Mouse (Mus musculus): ENCODE measurements around the gene Gnai3.

The Gnai3 gene

DNA sequence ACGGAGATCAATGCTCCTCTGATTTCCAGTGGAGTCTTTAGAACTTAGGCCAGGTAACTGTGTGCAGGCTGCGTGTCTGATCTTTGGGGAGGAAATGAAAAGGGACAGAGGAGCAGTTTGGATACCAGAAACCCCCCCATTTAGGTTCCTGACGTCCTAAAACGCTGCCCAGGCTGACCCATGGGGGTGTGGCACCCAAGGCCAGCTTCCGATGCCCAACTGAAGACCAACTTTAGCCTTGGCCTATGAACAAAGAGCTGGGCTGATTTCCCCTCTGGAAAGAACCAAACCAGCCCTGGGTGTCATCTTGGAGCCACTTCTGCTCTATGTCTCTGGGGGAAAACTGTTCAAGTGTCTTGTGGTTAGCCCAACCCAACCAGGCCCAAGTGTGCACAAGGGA lies 18.1 kb upstream of the Gnai3 start:
- no peak for DNase-seq (ENCODE audit: low spot score)

DNA sequence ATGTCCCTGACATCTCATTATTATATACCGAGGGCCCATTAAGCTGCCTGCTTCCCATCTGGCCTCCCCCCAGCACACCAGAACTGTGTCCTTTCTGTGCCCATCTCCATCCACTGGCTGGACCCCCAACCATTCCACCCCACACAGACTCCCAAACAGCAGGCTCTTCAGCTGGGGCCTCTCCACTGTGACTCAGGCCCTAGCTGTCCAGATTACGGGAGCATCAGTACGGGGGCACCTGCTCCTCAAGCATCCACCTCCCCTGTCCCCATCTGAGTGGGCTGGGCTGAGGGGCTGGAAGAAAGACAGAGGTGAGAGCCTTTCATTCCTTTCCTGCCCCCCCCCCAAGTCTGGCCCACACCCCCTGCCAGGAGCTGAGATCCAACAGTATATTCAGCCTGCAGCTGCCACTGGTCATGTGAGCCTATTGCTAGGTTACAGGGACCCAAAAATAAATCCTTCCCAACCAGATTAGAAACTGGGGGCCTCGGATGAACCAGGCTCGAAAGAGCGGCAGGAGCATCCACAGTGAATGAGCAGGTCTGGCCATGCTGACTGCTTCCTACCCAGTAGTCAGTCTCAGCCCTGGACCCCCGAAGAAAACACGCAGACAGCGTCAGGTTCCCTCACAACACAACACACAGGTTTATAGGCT lies 12.6 kb upstream of the Gnai3 start:
- no peak for DNase-seq (ENCODE audit: low spot score)

DNA sequence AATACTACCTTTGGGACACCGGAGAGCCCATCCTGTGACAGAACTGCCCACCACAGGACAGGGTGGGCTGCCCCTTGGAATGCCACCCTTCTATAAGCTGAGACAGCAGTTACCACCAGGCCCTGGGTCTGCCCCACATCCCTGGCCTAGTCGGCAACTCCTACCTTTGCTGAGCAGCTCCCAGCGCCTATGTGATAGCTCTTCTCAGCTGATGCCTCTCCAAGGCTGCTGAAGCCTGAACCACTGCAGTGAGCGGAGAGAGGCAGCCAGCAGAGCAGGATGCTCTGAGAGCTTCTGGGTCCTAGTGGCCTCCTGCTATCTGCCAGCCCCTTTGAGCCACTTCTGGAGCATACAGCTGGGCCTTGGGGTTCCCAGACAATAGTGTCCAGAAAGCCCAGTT lies 8.7 kb upstream of the Gnai3 start, which contains the start of gene Gpr61:
Gpr61 (minus strand) TSS at position 227 of the 400 bp plus-strand sequence.
- DNase-seq (ENCODE audit: low spot score): no peak

DNA sequence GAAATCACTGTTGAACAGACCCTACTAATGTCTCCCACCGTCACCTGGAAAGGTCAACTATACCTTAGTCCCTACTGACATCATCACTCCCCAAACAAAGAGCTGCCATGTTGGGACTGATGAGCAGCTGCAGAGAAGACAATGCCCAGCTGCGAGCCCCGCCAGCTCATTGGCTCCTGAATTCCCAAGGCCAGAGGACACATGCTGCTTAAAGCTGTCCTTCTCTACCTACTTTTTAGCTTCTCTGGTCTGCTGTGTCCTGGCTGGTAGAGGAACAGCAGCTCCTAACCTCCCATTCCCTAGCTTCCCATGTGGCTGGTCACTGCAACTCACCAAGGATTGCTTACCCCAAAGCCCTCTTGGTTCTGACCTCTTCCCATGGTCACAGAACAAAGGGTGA lies 6.3 kb upstream of the Gnai3 start:
- DNase-seq (ENCODE audit: low spot score): no peak

DNA sequence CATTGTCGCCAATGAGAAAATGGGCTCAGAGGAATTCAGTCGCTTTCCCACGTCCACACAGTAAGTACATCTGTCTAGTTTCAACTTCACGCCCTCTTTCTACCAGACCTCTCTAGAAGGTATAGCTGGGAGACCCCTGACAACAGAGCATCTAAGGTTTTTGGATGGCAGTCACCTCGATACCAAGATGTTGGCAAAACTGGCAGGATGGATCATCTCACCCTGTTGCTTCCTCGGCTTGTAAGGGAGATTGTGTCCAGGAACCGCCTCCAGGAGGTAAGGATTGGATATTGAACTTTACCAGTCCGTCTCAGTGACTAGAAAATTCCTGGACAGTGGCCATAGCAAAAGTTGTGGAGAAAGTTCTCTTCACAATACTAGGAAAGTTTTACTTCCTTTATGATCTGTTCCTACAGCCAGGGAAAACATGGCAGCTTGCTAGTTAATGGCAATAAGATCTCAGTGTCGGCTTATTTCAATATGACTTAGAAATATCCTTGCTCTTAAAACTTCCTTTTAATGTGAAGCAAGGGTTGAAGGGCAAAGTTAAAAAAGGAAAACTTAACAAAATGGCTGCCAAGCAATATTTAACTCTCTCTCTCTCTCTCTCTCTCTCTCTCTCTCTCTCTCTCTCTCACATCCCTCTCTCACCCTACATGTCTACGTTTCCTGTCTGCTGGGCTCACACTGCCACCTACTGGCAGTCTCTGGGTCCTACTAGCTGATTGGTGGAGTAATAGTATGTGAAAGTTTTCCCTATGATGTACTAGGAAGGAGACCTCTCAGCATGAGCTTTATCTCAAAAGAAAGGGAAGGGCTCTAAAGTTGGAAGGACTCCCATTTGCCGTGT lies 1.7 kb upstream of the Gnai3 start:
- peak; percentile 93 for DNase-seq (ENCODE audit: low spot score)

DNA sequence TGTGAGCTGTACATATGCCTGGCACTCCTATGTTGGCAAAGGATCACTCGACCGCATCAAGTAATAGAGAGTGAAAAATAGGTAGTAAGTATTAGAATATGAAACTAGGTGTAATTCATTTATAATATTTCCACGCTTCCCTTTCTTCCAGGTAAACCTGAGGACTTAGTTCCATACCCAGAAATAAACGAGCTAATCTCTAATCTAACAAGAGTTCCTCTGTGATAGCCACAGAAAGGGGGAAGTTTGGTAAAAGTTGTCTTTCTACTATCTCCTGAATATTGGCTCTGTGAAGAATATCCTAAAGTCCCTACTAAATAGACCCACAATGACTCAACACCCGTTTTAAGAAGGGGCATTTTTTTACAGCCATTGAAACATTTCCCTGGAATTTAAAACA lies 725 bp upstream of the Gnai3 start:
- no peak for DNase-seq (ENCODE audit: low spot score)

DNA sequence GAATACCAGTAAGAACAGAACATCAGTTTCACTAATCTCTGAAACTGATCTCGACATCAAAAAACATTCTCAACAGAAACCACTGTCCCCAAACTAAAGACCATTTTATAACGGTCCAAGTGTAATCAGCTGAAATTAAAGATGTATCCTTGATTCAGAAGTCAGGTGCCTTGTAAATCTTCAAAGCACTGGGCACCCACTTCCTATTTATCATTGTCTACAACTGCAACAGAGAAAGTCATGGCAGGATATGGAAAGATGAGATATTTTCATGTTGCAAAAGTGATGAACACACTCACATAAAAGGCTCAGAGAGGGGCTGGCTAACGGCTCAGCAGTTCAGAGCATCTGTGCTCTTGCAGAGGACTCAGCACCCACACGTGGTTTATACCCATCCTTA lies 5.2 kb downstream of the Gnai3 start:
- no peak for DNase-seq (ENCODE audit: low spot score)

DNA sequence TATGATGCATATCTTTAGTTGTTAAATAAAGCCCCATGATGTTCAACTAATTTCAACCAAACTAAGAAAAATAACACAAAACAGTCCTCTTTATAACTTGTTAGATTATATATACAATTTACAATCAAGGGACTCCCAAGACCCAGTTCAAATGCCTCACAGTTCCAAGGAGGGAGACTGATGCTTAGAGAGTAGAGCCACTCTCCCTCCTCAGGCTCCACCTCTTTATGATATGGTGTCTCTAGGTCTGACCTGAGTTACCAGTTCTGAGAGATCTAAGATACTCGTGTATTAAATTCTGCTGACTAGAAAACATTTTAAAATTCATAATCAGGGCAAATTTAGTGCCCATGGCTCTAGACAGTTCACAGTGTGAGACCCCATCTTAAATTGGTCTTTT lies 6.8 kb downstream of the Gnai3 start:
- DNase-seq (ENCODE audit: low spot score): no peak

DNA sequence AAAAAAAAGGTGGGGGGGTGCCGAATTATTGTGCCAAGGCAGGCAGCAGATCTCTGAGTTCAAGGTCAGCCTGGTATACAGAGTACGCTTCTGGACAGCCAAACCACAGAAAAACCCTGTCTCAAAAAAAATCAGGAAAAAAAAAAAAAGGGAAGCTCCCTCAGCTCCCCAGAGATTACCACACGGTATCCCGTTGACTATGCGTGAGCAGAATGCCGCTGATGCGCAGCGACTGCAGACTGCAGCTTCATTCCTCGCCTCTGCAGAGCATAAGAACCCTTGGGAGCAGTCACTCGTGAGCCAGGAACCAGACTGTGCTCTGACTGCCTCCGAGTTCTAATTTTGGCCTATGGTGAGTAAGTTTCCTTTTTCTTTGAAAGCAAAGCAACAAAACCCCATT lies 11.2 kb downstream of the Gnai3 start:
- DNase-seq (ENCODE audit: low spot score): no peak

DNA sequence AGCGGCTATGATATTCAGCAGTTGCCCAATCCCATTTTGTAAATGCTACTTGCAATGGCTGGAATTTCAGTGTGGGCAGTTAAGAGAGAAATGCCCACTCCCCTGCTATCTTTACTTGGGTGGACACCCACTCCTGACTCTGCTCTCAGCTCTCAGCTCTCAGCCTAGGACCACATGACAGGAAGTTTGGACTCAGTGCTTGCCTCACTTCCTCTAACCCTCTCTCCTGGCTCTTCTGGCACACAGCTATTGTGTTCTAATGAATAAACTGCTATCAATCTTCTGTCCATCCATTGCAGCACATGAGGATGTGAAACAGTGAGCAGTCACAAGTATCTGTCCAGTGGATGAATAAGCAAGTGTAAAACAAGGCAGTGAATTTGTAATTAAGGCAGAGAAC lies 13.5 kb downstream of the Gnai3 start:
- DNase-seq (ENCODE audit: low spot score): no peak

DNA sequence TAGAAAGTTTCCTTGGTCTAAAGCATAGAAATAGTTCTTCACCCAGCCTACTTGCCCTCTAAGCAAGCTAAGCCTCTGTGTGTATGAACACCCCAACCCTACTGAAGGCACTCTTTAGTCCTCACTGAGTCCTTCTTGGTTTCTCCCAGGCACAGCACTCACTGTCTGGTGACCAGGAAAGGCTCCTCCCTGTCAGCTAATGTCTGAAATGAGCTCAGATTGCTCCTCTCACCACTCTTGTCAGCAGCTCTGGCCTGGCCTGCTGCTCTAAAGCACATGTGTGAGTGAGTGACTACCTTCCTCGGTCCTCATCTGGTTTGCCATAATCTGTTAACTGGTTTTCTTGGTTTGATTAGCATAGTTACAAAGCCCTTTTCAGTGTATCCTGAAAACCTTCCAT lies 14.1 kb downstream of the Gnai3 start:
- no peak for DNase-seq (ENCODE audit: low spot score)

DNA sequence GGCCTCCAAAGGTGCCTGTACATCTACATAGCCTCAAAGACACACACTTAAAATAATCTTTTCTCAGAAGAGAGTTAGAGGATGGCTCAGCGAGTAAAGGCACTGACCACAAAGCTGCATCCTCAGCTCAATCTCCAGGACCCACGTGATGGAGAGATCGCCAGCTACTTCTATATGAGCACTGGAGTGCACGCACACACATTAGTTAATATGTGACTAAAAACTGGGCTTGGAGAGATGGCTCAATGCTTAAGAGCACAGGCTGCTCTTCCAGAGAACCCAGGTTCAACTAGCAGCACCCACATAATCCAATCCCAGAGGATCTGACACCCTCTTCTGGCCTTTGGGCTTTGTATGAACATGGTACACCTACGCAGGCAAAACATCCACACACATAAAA lies 14.7 kb downstream of the Gnai3 start:
- DNase-seq (ENCODE audit: low spot score): no peak

DNA sequence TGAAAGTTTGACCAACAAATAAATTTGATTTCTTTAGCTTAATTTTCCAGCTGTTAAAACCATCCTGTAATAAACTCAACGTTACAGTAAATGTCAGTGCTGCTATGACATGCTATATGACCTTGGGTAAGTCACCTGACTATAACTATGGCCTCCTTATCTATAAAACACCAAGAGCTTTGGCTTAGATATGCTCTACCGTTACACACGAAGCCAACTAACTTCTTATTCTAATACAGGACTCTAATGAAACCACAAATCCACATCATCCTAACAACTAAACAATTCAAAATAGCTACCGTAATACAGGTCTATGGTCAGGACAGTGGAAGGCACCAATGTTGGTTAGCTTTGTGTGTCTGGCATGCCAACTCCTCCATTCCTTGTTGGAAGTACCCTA lies 16.1 kb downstream of the Gnai3 start:
- DNase-seq (ENCODE audit: low spot score): no peak

DNA sequence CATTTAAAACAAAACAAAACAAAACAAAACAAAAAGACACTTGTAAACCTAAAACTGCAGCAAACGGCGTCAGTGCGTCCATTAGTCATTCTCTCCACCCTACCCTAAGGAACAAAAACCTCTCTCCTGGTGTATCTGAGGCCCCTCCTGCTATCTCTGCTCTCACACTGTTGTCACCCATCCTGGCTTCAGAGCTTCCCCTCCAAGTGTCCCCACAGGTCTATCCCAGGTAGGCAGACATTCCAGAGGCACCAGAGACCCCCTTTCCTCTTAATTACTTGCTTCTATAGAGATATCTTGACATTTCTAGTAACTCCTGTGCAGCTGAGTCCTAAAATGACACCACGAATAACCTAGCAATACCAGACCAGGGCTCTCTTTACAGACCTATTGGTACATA lies 16.6 kb downstream of the Gnai3 start:
- no peak for DNase-seq (ENCODE audit: low spot score)

DNA sequence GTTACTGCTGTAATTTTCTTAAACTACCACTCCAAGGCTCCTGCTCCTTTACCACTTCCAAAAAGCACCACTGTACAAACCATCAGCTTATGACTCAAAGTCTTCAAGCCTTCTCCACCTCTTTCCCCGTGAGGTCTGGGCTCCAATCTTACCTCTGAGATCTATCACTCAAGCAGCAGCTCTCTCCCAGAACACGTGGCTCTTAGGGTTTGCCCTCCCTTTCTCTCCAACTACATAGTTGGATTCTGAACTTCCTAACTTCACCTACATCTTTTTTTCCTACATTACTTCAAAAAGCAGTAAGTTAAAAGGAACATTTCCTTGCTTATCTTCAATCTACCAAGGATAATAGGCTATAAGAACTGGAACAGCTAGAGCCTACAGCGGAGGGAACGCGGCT lies 17.4 kb downstream of the Gnai3 start:
- DNase-seq (ENCODE audit: low spot score): no peak

DNA sequence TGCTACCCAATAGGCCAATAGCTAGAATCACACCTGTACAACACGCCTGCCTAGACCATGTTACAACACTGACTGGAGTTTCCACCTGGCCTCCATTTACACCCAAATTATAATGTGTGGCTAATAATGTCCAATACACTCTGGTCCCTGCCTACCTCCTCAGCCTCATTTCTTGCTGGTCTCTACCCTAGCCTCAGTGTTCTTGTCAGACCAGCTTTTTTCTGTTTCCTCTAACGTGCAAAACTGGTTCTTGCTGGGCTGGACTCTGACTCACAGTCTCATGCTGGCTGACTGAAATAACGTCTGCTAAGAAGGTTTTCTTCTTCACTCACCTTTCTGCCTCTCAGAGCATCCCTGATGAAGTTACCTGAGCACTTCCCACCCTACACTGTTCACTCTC lies 19.6 kb downstream of the Gnai3 start:
- no peak for DNase-seq (ENCODE audit: low spot score)

DNA sequence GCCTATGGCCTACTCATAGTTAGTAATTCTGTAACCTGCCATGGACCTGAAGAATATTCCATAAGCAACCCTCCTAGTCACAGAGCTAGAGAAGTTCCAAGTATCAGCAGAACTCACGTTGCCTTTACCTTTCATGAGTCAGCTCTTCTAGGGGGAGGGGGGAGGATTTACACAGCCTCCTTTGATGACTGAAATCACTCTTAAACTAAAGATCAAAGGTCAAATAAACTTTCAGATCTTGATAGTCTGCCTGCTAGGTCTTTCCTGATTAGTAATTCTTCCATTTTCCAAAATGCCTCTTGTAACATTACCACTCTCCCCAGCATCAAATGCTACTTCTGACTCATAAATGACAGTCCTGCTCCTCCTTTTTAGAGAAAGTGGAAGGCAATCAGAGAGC lies 21.8 kb downstream of the Gnai3 start:
- no peak for DNase-seq (ENCODE audit: low spot score)

DNA sequence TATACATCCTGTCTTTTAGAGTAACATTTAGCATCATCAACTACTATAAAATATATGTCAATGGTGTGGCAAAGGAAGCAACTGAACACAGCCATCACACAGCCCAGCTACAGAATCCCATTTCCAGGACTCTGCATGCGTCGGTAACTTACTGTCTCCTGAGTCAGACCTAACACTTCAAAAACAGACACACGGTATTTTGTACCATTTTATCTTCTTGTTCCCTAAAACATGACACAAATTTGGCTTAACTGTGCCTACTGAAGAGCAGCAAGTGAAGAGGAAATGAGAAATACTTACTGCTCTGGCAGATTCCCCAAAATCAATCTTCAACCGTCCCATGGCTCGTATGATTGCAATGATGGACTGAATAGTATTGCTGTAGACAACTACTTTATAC lies 22.7 kb downstream of the Gnai3 start:
- no peak for DNase-seq (ENCODE audit: low spot score)

DNA sequence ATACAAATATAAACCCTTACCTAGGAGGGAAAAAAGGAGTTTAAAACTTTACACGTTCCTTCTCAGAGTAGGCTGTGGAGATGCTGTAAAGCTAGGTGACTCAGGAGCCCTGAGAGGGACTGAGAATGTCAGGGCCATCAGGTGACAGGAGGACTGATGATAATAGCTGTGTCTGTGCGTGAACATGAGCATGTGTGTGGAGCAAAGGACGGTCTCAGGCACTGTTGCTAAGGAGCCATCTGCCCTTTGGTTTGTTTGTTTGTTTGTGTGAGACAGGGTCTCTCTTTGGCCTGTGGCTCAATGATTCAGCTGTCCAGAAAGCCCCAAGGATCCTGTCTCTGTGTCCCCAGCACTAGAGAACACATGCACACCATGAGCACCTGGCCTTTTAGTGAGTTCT lies 24.8 kb downstream of the Gnai3 start:
- DNase-seq (ENCODE audit: low spot score): no peak

DNA sequence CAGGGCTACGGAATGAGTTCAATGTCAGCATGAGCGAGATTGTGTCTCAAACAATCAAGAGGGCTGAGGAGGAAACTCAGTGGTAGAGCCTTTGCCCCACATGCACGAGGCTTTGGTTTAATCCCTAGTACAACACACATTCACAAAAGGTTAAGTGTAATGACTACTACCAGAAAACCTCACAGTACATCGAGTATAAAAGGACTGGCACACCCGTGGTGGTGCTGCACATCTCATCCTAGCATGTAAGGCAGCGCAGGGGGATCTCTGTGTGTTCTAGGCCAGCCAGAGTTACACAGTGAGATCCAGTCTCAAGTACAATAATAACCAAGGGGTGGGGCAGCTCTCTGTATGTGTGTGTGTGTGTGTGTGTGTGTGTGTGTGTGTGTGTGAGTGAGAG lies 28.5 kb downstream of the Gnai3 start:
- DNase-seq (ENCODE audit: low spot score): no peak

DNA sequence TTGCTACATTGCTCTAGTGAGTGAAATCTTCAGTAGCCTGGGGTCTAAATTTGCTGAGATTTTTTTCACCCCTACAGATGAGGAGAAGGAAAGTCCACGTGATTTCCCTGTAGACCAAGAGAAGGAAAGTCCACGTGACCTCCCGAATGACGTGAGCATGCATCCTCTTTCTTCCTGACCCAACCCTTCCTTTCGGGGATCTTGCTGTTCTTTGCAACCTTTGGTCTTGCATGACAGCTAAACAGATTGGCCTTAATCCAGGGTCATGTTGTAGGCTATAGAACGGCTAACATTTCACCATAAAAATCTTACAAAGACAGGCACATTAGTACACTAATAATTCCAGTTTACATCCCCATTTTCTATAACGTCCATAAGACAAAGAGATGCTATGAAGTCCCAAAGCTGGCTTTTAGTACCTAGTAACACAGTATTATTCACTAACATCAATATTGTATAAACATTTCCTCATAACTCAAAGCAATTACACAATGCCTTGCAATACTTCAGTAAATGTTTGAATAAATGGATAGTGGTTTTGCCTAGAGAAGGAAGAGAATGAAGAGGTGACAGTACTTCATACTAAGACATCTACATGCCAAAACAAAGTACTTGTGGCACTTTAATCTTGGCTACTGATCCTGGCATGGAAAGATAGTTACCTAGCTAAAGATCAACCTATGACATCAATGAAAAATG lies 32.2 kb downstream of the Gnai3 start:
- DNase-seq (ENCODE audit: low spot score): no peak

DNA sequence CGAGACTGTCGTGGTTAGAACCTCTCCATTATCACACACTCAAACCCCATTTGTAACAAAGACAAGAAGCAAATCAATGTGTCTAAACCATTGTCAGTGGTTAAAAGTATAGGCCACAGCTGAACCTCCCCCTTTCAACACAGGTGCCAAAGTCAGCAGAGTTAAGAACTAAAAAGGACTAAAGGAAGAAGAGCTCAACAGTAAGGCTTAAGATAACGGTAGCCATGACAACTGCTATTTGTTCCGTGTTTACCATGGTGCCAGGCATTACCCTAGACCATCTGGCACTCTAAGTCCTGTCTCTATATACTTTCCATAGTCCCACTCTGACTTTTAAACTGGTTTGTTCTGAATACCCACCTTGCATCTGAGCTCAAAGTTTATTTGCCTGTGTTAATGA lies 33.3 kb downstream of the Gnai3 start:
- DNase-seq (ENCODE audit: low spot score): no peak

DNA sequence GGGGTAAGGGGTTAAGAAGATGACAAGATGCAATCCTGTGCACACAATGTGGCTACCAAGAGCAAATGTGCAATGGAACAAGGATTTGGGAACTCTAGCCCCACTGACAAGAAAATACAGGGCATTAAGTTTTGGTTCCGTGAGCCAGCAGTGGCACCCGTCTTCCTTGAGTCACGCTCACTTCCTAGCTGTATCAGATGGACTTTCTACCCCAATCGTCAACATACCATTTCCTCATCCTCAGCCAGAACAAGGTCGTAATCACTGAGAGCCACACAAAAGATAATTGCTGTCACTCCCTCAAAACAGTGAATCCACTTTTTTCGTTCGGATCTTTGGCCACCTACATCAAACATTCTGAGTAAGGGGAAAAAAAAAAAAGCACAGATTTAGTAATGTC lies 33.7 kb downstream of the Gnai3 start:
- no peak for DNase-seq (ENCODE audit: low spot score)

Data from embryo, embryonic 10 days (tissue).